Mouse (Mus musculus): ENCODE results near the gene Dll1. TPM values are rescaled to one million over a fixed set of nuclear protein-coding genes. Genes with fewer than 3 reads are reported as not detected.

The Dll1 gene
- total and polyA plus RNA-seq, 2 experiments: 4.0 to 6.9 TPM

DNA sequence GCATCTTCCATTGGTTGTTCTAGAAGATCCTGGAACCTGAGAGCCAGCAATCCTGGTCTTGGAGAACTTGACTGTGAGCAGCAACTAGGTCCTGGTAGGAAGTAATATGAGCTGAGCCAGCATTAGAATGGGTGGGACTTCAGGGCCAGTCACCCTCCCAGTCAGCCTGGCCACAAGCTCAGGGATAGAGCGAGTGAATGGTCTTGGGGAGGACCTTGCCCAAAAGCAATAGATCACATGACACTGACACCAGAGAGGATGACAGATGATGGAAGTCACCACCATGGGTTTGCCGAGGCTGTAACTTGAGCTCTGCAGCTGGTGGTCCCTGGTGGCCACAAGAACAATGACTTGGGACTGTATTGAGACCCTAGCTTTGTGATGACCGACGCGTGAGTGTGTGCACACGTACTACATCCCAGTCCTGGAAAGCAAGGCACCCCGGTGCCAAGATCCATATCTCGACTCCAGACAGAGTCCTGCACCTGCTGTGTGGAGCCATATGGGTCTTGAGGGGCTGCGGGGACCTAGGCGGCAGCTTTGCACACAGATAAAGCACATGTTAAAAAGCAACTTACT is 46.8 kb downstream of the Dll1 start:
- no peak for DNase-seq (ENCODE audit: extremely low read depth, low read depth, low spot score)
- WGBS: 87% methylated on average over 10 of the region's 10 CpGs
- Histone ChIP-seq H3K4me3 (ENCODE audit: insufficient read depth, low read depth, low read length) (no peak overlapping the region), H3K27ac (replicated peaks; ENCODE audit: insufficient read depth, low read depth, low read length) (no peak overlapping the region), H3K79me2 (ENCODE audit: control insufficient read depth, insufficient read depth, low read length) (no peaks in the 10 kb centered on the region), H3K4me1 (ENCODE audit: control insufficient read depth, insufficient read depth, low read length) (peaks cover 3% of the 10 kb centered on the region; the same call in 1 of the 2 replicates), H3K36me3 (ENCODE audit: control insufficient read depth, insufficient read depth, low read length) (no peaks in the 10 kb centered on the region), H3K9ac (ENCODE audit: low read depth, low read length) (no peak overlapping the region), H3K27me3 (ENCODE audit: control insufficient read depth, insufficient read depth, low read length) (peaks cover 13% of the 10 kb centered on the region; the same call in 1 of the 2 replicates)
- TF ChIP-seq POLR2A (IDR thresholded peaks at IDR 0.05; ENCODE audit: extremely low read depth, insufficient read depth, low read length) (no peak), CTCF (IDR thresholded peaks at IDR 0.05; ENCODE audit: low read depth, low read length) (no peak)

DNA sequence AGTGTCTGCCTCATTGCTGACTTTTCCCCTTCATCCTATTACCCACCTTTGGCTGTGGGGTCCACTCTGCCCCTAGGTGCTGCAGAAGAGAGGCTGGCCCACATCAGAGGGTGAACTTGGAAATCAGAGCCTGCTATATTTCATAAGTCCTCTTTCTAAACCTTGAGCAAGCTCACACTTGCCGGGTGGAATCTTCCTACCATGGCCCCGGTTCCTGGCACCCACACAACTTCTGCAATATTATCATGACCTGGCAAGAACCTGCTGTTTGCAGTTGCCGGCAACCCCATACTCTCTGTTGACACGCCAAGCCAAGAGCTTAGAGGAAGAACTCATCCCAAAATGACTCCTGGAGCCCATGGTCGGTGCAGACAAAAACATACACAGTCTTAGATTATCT is 49.6 kb downstream of the Dll1 start:
- no peaks in the 10 kb centered on the region for H3K36me3 ChIP-seq (ENCODE audit: control insufficient read depth, insufficient read depth, low read length)
- TF ChIP-seq CTCF (IDR thresholded peaks at IDR 0.05; ENCODE audit: low read depth, low read length) (no peak), POLR2A (IDR thresholded peaks at IDR 0.05; ENCODE audit: extremely low read depth, insufficient read depth, low read length) (no peak)
- 11% methylated on average over 5 of the region's 5 CpGs for WGBS
- peaks cover 14% of the 10 kb centered on the region; the same call in 1 of the 2 replicates for H3K27me3 ChIP-seq (ENCODE audit: control insufficient read depth, insufficient read depth, low read length)
- peaks cover 3% of the 10 kb centered on the region; the same call in 1 of the 2 replicates for H3K4me1 ChIP-seq (ENCODE audit: control insufficient read depth, insufficient read depth, low read length)
- H3K79me2 ChIP-seq (ENCODE audit: control insufficient read depth, insufficient read depth, low read length): no peaks in the 10 kb centered on the region
- no peak overlapping the region for H3K4me3 ChIP-seq (ENCODE audit: insufficient read depth, low read depth, low read length)
- H3K27ac ChIP-seq (replicated peaks; ENCODE audit: insufficient read depth, low read depth, low read length): no peak overlapping the region
- H3K9ac ChIP-seq (ENCODE audit: low read depth, low read length): no peak overlapping the region
- DNase-seq (ENCODE audit: extremely low read depth, low read depth, low spot score): peak; percentile 60

DNA sequence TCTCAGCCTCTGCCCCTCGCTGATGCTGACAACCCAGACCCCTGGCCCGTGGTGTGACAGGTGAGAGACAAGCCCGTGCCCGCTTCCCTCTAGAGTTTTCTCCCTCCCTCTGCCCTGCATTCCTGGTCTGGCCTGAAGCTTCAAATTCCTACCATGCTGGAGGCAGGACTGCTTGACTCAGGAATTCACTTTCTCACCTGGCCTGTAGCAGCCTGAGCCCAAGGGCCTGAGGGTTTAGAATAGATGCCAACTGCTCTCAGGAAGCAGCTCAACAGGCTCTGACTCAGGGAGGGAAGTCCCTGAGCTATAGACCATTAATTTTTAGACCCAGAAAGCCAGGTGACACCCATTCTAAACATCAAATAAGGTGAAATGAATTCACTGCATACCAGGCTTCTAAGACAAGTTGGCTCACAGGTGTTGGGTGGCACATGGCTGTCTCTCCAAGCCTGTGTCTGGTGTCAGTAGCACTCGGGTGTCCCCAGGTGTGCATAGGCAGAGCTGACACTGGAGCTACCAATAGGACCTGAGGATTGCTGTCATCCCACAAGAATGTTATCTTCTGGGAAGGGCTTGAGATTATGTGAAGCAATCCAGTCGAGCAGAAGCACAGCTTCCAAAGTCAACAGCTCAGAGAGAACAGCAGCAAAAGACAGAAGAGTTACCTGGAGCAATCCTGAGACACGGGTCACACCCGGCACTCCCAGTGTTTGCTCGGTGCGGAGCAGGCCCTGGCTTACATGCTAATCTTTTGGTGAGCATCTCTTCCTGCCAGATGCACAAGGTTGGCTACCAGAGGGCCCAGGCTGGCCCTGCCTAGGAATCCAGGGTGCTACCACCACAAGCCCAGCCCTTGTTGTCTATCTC is 50.5 kb downstream of the Dll1 start:
- Histone ChIP-seq H3K36me3 (ENCODE audit: control insufficient read depth, insufficient read depth, low read length) (no peaks in the 10 kb centered on the region), H3K79me2 (ENCODE audit: control insufficient read depth, insufficient read depth, low read length) (no peaks in the 10 kb centered on the region), H3K27me3 (ENCODE audit: control insufficient read depth, insufficient read depth, low read length) (peaks cover 10% of the 10 kb centered on the region; the same call in 1 of the 2 replicates), H3K27ac (replicated peaks; ENCODE audit: insufficient read depth, low read depth, low read length) (no peak overlapping the region), H3K9ac (ENCODE audit: low read depth, low read length) (no peak overlapping the region), H3K4me3 (ENCODE audit: insufficient read depth, low read depth, low read length) (no peak overlapping the region), H3K4me1 (ENCODE audit: control insufficient read depth, insufficient read depth, low read length) (peaks cover 3% of the 10 kb centered on the region; the same call in 1 of the 2 replicates)
- 62% methylated on average over 10 of the region's 10 CpGs for WGBS
- no peak for TF ChIP-seq CTCF (IDR thresholded peaks at IDR 0.05; ENCODE audit: low read depth, low read length)
- TF ChIP-seq POLR2A (IDR thresholded peaks at IDR 0.05; ENCODE audit: extremely low read depth, insufficient read depth, low read length): no peak
- DNase-seq (ENCODE audit: extremely low read depth, low read depth, low spot score): no peak

GRCm38 (mm10) chr17:15323191-15323834 is 53.4 kb downstream of the Dll1 start:
- TF ChIP-seq POLR2A (IDR thresholded peaks at IDR 0.05; ENCODE audit: extremely low read depth, insufficient read depth, low read length) (no peak), CTCF (IDR thresholded peaks at IDR 0.05; ENCODE audit: low read depth, low read length) (no peak)
- H3K4me1 ChIP-seq (ENCODE audit: control insufficient read depth, insufficient read depth, low read length): peaks cover 3% of the 10 kb centered on the region; the same call in 1 of the 2 replicates
- peaks cover 3% of the 10 kb centered on the region; the same call in 1 of the 2 replicates for H3K27me3 ChIP-seq (ENCODE audit: control insufficient read depth, insufficient read depth, low read length)
- 81% methylated on average over 9 of the region's 9 CpGs for WGBS
- H3K79me2 ChIP-seq (ENCODE audit: control insufficient read depth, insufficient read depth, low read length): no peaks in the 10 kb centered on the region
- H3K27ac ChIP-seq (replicated peaks; ENCODE audit: insufficient read depth, low read depth, low read length): no peak overlapping the region
- H3K4me3 ChIP-seq (ENCODE audit: insufficient read depth, low read depth, low read length): no peak overlapping the region
- DNase-seq (ENCODE audit: extremely low read depth, low read depth, low spot score): no peak
- H3K9ac ChIP-seq (ENCODE audit: low read depth, low read length): no peak overlapping the region
- H3K36me3 ChIP-seq (ENCODE audit: control insufficient read depth, insufficient read depth, low read length): no peaks in the 10 kb centered on the region

Other genes with a start within 250 kb of the Dll1 start
- 13.3 and 13.4 TPM in 2 replicates for gene Fam120b, start 19.3 kb upstream of the Dll1 start, total RNA-seq (2014; rRNA removed)
- gene Fam120b, start 19.3 kb upstream of the Dll1 start, polyA plus RNA-seq (2012; rRNA removed): 4.4 and 5.8 TPM in 2 replicates
- 212 and 260 TPM in 2 replicates for gene Psmb1, start 122.9 kb upstream of the Dll1 start, total RNA-seq (2014; rRNA removed)
- gene Psmb1, start 122.9 kb upstream of the Dll1 start, polyA plus RNA-seq (2012; rRNA removed): 71.2 and 87.0 TPM in 2 replicates
- gene Tbp, start 123.0 kb upstream of the Dll1 start, total RNA-seq (2014; rRNA removed): 4.9 and 5.5 TPM in 2 replicates
- 20.0 and 25.5 TPM in 2 replicates for gene Tbp, start 123.0 kb upstream of the Dll1 start, polyA plus RNA-seq (2012; rRNA removed)
- 25.9 and 32.9 TPM in 2 replicates for gene Pdcd2, start 150.4 kb upstream of the Dll1 start, total RNA-seq (2014; rRNA removed)
- 20.8 and 25.1 TPM in 2 replicates for gene Pdcd2, start 150.4 kb upstream of the Dll1 start, polyA plus RNA-seq (2012; rRNA removed)
- gene Prdm9, start 187.5 kb upstream of the Dll1 start, total RNA-seq (2014; rRNA removed): 4.9 and 5.4 TPM in 2 replicates
- gene Prdm9, start 187.5 kb upstream of the Dll1 start, polyA plus RNA-seq (2012; rRNA removed): 1.8 and 2.5 TPM in 2 replicates